Mouse (Mus musculus): ENCODE measurements around the gene Gm10338. TPM values are rescaled to one million over a fixed set of nuclear protein-coding genes. Genes with fewer than 3 reads are reported as not detected.

The Gm10338 gene
- not detected for polyA plus RNA-seq (2017; shearing (Covaris generic))

DNA sequence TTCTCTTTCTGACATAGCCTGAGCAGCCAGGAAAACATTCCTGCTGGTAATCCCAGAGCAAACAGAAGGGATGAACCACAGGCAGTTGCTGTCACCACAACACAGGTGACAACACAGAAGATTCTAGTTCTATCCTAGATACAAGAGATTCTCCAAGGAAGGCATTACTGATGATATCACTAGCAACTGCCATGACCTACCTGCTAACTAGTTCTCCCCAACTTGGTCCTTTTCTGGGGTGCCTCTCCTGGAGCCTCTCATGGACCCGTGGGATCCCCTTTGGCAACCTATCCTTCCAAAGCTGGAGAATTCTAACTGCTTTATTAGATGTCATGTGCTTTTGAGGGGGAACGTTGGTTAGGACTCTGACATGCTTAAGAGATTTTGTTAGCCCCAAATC, at the start of gene Gm10338:
Gm10338 (minus strand) TSS at position 101 of the 400 bp plus-strand sequence.

DNA sequence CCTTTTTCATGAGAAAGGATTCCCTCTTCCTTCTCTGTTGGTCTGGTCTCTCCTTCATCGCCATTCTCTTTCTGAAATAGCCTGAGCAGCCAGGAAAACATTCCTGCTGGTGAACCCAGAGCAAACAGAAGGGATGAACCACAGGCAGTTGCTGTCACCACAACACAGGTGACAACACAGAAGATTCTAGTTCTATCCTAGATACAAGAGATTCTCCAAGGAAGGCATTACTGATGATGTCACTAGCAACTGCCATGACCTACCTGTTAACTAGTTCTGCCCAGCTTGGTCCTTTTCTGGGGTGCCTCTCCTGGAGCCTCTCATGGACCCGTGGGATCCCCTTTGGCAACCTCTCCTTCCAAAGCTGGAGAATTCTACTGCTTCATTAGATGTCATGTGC, 48.5 kb upstream of the Gm10338 start, which contains the start of gene Gm10128:
Gm10128 (minus strand) TSS at position 101 of the 400 bp plus-strand sequence.

DNA sequence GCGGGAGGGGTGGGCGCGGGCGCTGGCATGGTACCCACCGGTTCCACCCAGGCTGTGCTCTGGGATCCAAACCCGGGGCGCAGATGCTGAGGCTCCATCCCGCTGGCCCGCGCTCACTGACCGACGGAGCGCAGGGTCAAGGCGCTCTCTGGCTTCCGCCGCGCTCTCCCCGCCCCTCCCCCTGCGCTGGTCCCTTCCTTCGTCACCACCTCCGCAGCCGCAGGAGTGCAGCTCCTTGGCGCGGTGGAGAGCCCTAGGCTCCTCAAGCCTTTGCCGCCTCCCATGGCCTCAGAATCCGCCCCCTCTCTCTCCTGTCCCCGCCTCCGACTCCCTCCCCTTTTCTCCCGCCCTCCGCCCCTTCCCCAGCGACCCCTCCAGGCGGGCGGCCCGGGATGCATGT, 27.0 kb downstream of the Gm10338 start, which contains the start of gene Gm3558:
Gm3558 (minus strand) TSS at position 185 of the 400 bp plus-strand sequence.

Other genes starting within 250 kb of the Gm10338 start
- gene Gm8374, start 230.5 kb downstream of the Gm10338 start, polyA plus RNA-seq (2017; shearing (Covaris generic)), result not detected
- gene Gm3755, start 144.7 kb downstream of the Gm10338 start, polyA plus RNA-seq (2017; shearing (Covaris generic)), result 0.29 TPM
- gene Gm3752, start 111.8 kb downstream of the Gm10338 start, polyA plus RNA-seq (2017; shearing (Covaris generic)), result not detected
- gene Gm3558, start 27.0 kb downstream of the Gm10338 start, polyA plus RNA-seq (2017; shearing (Covaris generic)), result not detected
- gene Gm10128, start 48.4 kb upstream of the Gm10338 start, polyA plus RNA-seq (2017; shearing (Covaris generic)), result not detected
- not detected for gene Gm26661, start 196.0 kb upstream of the Gm10338 start, polyA plus RNA-seq (2017; shearing (Covaris generic))
- gene Flnb, start 222.4 kb upstream of the Gm10338 start, polyA plus RNA-seq (2017; shearing (Covaris generic)), result 17.0 TPM

Data from effector memory CD4-positive, alpha-beta T cell, adult 5 months (primary cell).